Mouse (Mus musculus) lung, adult 2 months (tissue): Measurements from ENCODE around the gene Pin1. TPM values are rescaled to one million over a fixed set of nuclear protein-coding genes. Genes with fewer than 3 reads are reported as not detected.

Source experiments
- DNase-seq: peaks from one replicate; pipeline ENCODE4 v3.0.0; 2022
- H3K4me1 ChIP-seq: fragments of 200-500 bp; 2 replicates; pipeline ENCODE4 v1.6.1; 2011; ENCODE audit warnings: low read length; ENCODE audit not compliant: control insufficient read depth, insufficient read depth
- H3K4me3 ChIP-seq: fragments of 200-500 bp; replicated peaks from 2 replicates; pipeline ENCODE3; 2011; ENCODE audit warnings: low read depth, mild to moderate bottlenecking, control low read depth, low read length; ENCODE audit errors: extremely low read depth
- CTCF ChIP-seq: fragments of 200-500 bp; IDR thresholded peaks from 2 replicates; pipeline ENCODE4 v1.5.1; 2011; ENCODE audit warnings: mild to moderate bottlenecking, low read length, control low read depth; ENCODE audit not compliant: insufficient read depth
- POLR2A ChIP-seq: fragments of 200-500 bp; IDR thresholded peaks from 2 replicates; pipeline ENCODE4 v1.6.1; 2011; ENCODE audit warnings: low read depth, mild to moderate bottlenecking, control low read depth, low read length, borderline replicate concordance; ENCODE audit errors: extremely low read depth
- WGBS: fragments of 180-500 bp; shearing (Covaris S2); methylation state at CpG from one replicate; pipeline ENCODE4 v1.1.7; 2018; 5-methylcytosine and 5-hydroxymethylcytosine counted together
- polyA plus RNA-seq: library from polyadenylated mRNA; depleted of rRNA; stranded (reverse); fragments of >200 nt; gene quantifications from 2 replicates; pipeline ENCODE4 v1.2.3, GENCODE M21; 2012

The Pin1 gene
- polyA plus RNA-seq, 1 experiment, result 14.8 TPM

GRCm38 (mm10) chr9:20692863-20693262, 41.0 kb downstream of the Pin1 start:
- DNase-seq, result no peak
- WGBS, result 76% methylated on average over 3 of the region's 3 CpGs
- H3K4me3 ChIP-seq, result no peak overlapping the region
- no peak for TF ChIP-seq POLR2A
- TF ChIP-seq CTCF, result no peak
- H3K4me1 ChIP-seq, result no peaks in the 10 kb centered on the region

GRCm38 (mm10) chr9:20694721-20695235, 42.9 kb downstream of the Pin1 start:
- Histone ChIP-seq H3K4me3 (no peak overlapping the region), H3K4me1 (no peaks in the 10 kb centered on the region)
- no peak for DNase-seq
- TF ChIP-seq CTCF (no peak), POLR2A (no peak)
- 5% methylated on average over 25 of the region's 25 CpGs for WGBS

- WGBS, result 65% methylated on average over 5 of the region's 5 CpGs
- H3K4me1 ChIP-seq, result no peaks in the 10 kb centered on the region
- no peak for DNase-seq
- no peak overlapping the region for H3K4me3 ChIP-seq
- no peak for TF ChIP-seq POLR2A
- TF ChIP-seq CTCF, result no peak
Measured at GRCm38 (mm10) chr9:20696107-20696712, 44.3 kb downstream of the Pin1 start.

GRCm38 (mm10) chr9:20697466-20697865, 45.6 kb downstream of the Pin1 start:
- TF ChIP-seq CTCF (no peak), POLR2A (no peak)

GRCm38 (mm10) chr9:20703832-20704380, 52.0 kb downstream of the Pin1 start:
- WGBS, result 57% methylated on average over 8 of the region's 8 CpGs
- DNase-seq, result no peak
- no peaks in the 10 kb centered on the region for H3K4me1 ChIP-seq
- no peak for TF ChIP-seq CTCF
- TF ChIP-seq POLR2A, result no peak
- no peak overlapping the region for H3K4me3 ChIP-seq

More at GRCm38 (mm10) chr9:20697466-20697865, 45.6 kb downstream of the Pin1 start:
- DNase-seq, result no peak
- H3K4me3 ChIP-seq, result no peak overlapping the region
- 40% methylated on average over 8 of the region's 8 CpGs for WGBS
- no peaks in the 10 kb centered on the region for H3K4me1 ChIP-seq

- Histone ChIP-seq H3K4me3 (no peak overlapping the region), H3K4me1 (no peaks in the 10 kb centered on the region)
- DNase-seq, result no peak
- TF ChIP-seq POLR2A (no peak), CTCF (no peak)
Measured at GRCm38 (mm10) chr9:20705420-20705819, 53.5 kb downstream of the Pin1 start.

GRCm38 (mm10) chr9:20705981-20706380, 54.1 kb downstream of the Pin1 start:
- WGBS, result 30% methylated on average over 4 of the region's 4 CpGs
- no peaks in the 10 kb centered on the region for H3K4me1 ChIP-seq
- TF ChIP-seq CTCF (no peak), POLR2A (no peak)
- DNase-seq, result no peak
- no peak overlapping the region for H3K4me3 ChIP-seq

GRCm38 (mm10) chr9:20710471-20710870, 58.6 kb downstream of the Pin1 start:
- no peak for DNase-seq
- Histone ChIP-seq H3K4me1 (no peaks in the 10 kb centered on the region), H3K4me3 (no peak overlapping the region)
- no peak for TF ChIP-seq CTCF
- no peak for TF ChIP-seq POLR2A
- WGBS, result 67% methylated on average over 3 of the region's 3 CpGs

- no peak overlapping the region for H3K4me3 ChIP-seq
- DNase-seq, result no peak
- WGBS, result 67% methylated on average over 5 of the region's 5 CpGs
- no peaks in the 10 kb centered on the region for H3K4me1 ChIP-seq
- no peak for TF ChIP-seq POLR2A
- no peak for TF ChIP-seq CTCF
Measured at GRCm38 (mm10) chr9:20712934-20713477, 61.1 kb downstream of the Pin1 start.

GRCm38 (mm10) chr9:20713478-20713987, 61.6 kb downstream of the Pin1 start:
- DNase-seq, result no peak
- Histone ChIP-seq H3K4me1 (no peaks in the 10 kb centered on the region), H3K4me3 (no peak overlapping the region)
- TF ChIP-seq CTCF (no peak), POLR2A (no peak)
- WGBS, result 33% methylated on average over 11 of the region's 11 CpGs
